Mouse (Mus musculus) layer of hippocampus, postnatal 10 days (tissue): Measurements from ENCODE around the gene Gpr107. TPM values are rescaled to one million over a fixed set of nuclear protein-coding genes. Genes with fewer than 3 reads are reported as not detected.

Experiments used
- DNase-seq, 2 experiments: peaks; one replicate each; pipeline ENCODE4 v3.0.0; 2021; ENCODE audit warnings: low spot score in 2 of 2
- long read RNA-seq: library from polyadenylated mRNA; stranded (forward); transcript quantifications from one replicate; pipeline ENCODE4 v2.0.0, GENCODE M21; 2023
- total RNA-seq, 2 experiments: library from RNA; stranded (reverse); gene quantifications; 2 replicates each; pipeline ENCODE4 v1.2.3; 2021

The Gpr107 gene
- total RNA-seq, result 10 to 100 TPM; 50.7 to 54.5 TPM
- long read RNA-seq, full-length matches to known transcripts, result 11 of 28 reads
- long read RNA-seq, partial matches to known transcripts, result 1 of 28 reads
- long read RNA-seq, other reads (novel, unspliced or antisense), result 16 of 28 reads

GRCm38 (mm10) chr2:31151892-31152812, at the start of gene Gpr107:
Gene Gpr107, plus strand, starts transcription at chr2:31152316.
- peak; percentile 77 to 80 for DNase-seq

GRCm38 (mm10) chr2:31103321-31103720, 48.8 kb upstream of the Gpr107 start:
- no peak for DNase-seq

- no peak for DNase-seq
Observed at GRCm38 (mm10) chr2:31105279-31105678, 46.8 kb upstream of the Gpr107 start.

DNA sequence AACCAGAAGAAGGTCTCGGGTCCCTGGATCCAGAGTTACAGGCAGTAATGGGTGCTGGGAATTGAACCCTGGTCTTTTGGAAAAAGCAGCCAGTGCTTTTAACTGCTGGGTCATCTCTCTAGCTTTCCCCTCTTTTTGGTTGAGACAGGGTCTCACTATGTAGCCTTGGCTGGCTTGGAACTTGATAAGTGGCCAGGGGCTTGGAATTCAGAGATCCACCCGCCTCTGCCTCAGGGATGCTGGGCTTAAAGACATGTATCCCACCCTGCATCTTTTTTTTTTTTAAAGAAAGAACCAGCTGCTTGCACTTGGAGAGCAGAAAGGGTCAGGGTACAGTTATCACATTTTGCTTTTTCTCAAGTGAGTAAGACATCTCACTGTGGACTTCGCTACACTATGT, 46.1 kb upstream of the Gpr107 start:
- no peak for DNase-seq

DNA sequence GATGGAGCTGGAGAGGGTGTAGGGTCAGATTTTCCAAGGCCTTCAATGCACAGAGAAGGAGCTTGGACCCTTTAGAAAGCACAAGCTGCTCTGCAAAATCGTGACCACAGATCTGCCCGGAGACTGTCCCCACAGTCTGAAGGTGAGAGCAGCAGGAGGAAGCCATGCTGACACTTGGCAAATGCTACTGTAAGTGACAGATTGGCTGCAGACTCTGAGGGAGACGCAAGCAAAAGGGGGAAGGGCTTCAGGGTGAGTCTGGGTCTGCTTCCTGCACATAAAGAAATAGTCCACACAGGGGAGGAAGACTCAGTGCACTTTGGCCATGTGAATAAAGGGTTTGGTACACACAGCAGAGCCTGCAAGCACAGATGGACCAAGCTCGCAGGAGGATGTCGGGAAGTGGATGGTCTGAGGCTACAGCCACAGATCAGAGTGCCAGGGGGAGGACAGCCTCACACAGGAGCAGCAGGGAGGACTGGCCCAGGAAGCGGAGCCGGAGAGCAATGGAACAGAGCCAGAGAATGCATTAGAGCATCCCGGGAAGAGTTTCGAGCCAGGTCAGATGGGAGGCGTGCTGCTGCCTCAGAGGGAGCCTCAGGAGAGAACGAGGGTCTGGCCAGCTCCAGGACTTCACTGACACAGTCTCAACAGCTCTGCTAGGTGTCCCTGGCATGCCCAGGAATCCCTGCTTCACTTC, 45.3 kb upstream of the Gpr107 start:
- peak in 1 of 2 experiments; percentile 54 for DNase-seq

DNA sequence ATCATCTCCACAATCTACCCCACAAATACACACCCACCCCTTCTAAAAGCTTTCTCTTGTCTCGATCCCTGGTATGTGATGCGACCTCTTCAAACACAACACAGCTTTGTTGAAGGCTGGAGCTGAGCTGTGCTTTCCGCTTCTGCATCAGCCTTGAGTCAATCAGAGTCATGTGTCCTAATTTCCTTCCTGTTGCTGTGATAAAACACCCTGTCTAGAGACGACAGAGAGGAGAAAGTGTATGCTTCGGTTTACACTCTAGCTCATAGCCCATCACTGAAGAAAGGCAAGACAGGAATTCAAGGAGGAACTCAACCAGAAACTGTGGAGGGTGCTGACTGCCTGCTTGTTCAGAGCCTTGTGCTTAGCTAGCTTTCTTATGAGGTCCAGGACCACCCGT, 43.9 kb upstream of the Gpr107 start:
- no peak for DNase-seq

DNA sequence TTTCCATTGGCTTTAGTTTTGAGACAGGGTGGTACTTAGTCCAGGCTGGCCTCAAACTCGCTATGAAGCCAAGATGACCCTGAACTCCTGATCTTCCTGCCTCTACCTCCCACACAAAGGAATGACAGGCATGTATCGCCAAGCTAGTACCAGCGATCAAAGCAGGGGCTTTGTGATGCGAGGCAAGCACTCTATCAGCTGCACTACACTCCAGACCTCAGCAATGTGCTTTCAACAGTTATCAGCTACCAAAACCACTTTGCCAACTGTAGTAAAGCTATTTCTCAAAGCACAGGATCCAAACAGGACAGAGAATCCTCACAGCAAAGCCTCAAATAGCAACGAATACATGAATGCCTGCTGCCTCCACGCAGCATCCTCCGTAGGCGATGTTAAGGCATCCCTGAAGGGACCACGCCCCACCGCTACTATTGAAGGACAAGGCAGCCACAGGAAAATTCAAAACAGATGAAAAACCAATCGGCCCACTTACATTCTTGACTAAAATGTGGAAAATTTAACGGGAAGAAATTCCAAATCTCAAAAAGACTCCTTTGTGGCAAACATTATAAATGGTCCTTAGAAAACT, 42.1 kb upstream of the Gpr107 start:
- DNase-seq, result no peak

DNA sequence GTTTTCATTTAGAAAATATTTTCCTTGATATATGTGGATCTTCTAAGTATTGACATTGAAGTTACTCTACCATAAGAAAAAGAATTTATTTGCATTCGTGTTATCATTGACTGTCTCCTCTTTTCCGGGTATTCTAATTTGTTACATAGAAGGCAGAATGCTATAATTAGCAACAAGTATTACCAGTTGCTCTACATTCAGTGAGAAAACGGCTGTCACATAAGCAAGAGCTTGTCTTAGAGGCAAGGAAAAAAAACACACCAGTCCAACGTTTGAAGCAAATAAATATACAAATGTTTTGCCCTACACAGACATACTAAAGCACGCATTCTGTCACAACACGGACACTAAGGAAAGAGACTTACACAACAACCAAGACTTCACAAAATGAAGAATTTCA, 40.4 kb upstream of the Gpr107 start:
- DNase-seq, result no peak

DNA sequence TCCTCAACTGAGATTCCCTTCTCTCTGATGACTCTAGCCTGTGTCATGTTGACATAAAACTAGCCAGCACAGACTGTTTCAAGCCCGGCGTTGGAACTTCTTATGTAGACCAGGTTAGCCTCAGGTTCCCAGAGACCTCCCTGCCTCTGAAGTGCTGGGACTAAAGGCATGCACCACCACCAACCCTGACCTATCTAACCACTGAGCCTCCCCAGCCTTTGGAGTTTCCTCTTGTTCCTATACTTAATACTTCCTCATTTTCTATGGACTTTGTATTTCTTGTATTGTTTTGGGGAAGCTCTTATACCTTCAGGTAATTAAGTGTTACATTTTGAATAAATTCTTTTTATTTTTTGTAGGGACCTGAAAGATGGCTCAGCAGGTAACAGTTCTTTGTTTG, 37.9 kb upstream of the Gpr107 start:
- no peak for DNase-seq

DNA sequence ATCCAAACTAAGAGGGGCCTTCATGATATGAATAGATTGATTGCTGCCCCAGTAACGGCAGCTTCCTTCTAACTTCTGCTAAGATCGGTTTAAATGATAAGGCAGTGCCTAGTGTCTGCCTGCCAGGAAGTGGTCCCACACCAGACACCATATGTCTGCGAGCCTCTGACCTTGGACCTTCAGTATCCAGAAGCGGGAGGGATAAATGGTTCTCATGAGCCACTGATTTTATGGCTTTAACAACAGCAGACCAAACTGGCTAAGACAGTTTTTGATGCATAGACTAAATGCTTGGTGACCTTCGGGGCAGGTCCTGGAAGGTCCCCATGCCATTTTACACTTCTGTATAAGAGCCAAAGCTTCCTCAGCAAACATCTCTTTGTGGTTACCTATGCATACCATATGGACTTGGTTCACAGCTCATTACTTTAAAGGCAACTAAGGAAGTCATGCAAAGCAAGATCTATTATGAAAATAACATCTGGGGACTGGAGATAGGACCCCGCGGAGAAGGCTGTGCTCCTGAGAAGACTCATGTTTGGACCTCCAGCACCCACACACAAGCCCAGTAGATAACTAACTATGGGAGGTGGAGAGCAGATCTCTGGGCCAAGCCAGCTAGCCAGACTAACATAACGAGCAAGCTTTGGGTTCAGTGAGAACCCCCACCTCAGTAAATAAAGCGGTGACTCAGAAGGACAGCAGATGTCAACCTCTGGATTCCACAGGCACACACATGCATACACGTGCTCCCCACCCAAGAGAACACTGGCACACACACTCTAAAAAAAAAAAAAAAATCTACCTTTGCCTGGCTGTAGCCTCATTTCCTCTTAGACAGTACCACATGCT, 36.8 kb upstream of the Gpr107 start:
- no peak for DNase-seq

- DNase-seq, result no peak
Observed at GRCm38 (mm10) chr2:31115943-31116731, 36.0 kb upstream of the Gpr107 start.

GRCm38 (mm10) chr2:31118211-31118610, 33.9 kb upstream of the Gpr107 start:
- DNase-seq, result no peak

DNA sequence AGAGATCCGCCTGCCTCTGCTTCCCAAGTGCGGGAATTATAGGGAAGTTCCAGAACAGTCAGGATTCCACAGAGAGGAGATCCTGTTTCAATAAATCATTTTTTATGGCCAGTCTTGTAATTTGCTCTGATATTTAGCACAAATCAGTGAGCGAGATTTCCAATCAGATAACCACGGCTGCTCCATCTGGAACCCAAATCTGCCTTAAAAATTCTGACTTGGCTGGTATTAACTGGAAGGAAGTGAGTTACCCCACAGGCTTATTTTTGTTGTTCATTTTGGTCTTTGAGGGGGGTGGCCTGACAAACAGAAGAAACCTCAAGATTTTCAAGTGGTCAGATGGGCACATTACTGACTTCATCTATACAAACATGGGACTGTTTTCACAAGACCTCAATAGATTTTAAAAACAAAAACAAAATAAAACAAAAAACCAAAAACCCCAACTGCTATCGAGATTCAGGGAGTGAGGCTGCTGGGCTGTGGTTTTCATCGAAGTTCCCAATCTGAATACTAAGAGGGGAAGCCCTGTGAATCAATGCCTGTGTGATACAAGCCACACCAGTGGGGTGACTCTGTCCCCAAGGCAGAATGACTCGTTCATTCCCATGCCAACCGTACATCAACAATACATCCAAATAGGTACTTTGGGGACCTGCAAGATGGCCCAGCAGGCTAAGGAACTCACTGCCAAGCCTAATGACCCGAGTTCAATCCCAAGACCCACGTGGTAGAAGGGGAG, 33.3 kb upstream of the Gpr107 start:
- DNase-seq, result no peak

- peak; percentile 67 to 74 for DNase-seq
Observed at GRCm38 (mm10) chr2:31119795-31120194, 32.3 kb upstream of the Gpr107 start.

GRCm38 (mm10) chr2:31121131-31121693, 30.9 kb upstream of the Gpr107 start:
- no peak for DNase-seq

- DNase-seq, result no peak
Observed at GRCm38 (mm10) chr2:31122806-31123205, 29.3 kb upstream of the Gpr107 start.

- no peak for DNase-seq
Observed at GRCm38 (mm10) chr2:31123493-31123892, 28.6 kb upstream of the Gpr107 start.

- no peak for DNase-seq
Observed at GRCm38 (mm10) chr2:31124694-31125093, 27.4 kb upstream of the Gpr107 start.

DNA sequence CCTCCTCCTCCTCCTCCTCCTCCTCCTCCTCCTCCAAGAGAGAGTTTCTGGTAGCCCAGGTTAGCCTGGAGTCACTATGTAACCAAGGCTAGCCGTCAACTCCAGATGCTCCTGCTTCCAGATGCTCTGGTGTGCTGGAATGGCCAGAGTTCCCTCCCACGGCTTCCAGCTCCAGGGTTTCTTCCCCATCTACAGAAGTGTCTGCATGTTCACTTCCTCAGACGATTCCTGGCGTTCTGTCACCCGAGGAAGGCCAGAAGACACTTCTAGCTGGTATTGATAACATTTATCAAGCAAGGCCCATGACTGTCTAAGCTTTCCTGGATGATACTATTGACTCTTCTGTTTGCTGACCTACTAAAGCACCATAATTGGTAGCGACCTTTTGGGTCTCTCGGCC, 27.0 kb upstream of the Gpr107 start:
- no peak for DNase-seq
